Mouse (Mus musculus) lung, adult 2 months (tissue): ENCODE data around the gene Susd4. TPM values are rescaled to one million over a fixed set of nuclear protein-coding genes. Genes with fewer than 3 reads are reported as not detected.

ENCODE experiments used
- DNase-seq: peaks from one replicate; pipeline ENCODE4 v3.0.0; 2022
- H3K4me1 ChIP-seq: fragments of 200-500 bp; 2 replicates; pipeline ENCODE4 v1.6.1; 2011; ENCODE audit warnings: low read length; ENCODE audit not compliant: control insufficient read depth, insufficient read depth
- H3K4me3 ChIP-seq: fragments of 200-500 bp; replicated peaks from 2 replicates; pipeline ENCODE3; 2011; ENCODE audit warnings: low read depth, mild to moderate bottlenecking, control low read depth, low read length; ENCODE audit errors: extremely low read depth
- CTCF ChIP-seq: fragments of 200-500 bp; IDR thresholded peaks from 2 replicates; pipeline ENCODE4 v1.5.1; 2011; ENCODE audit warnings: mild to moderate bottlenecking, low read length, control low read depth; ENCODE audit not compliant: insufficient read depth
- POLR2A ChIP-seq: fragments of 200-500 bp; IDR thresholded peaks from 2 replicates; pipeline ENCODE4 v1.6.1; 2011; ENCODE audit warnings: low read depth, mild to moderate bottlenecking, control low read depth, low read length, borderline replicate concordance; ENCODE audit errors: extremely low read depth
- WGBS: fragments of 180-500 bp; shearing (Covaris S2); methylation state at CpG from one replicate; pipeline ENCODE4 v1.1.7; 2018; 5-methylcytosine and 5-hydroxymethylcytosine counted together
- polyA plus RNA-seq: library from polyadenylated mRNA; depleted of rRNA; stranded (reverse); fragments of >200 nt; gene quantifications from 2 replicates; pipeline ENCODE4 v1.2.3, GENCODE M21; 2012; rRNA removed

Gene Susd4
- polyA plus RNA-seq, 1 experiment = 12.8 TPM

DNA sequence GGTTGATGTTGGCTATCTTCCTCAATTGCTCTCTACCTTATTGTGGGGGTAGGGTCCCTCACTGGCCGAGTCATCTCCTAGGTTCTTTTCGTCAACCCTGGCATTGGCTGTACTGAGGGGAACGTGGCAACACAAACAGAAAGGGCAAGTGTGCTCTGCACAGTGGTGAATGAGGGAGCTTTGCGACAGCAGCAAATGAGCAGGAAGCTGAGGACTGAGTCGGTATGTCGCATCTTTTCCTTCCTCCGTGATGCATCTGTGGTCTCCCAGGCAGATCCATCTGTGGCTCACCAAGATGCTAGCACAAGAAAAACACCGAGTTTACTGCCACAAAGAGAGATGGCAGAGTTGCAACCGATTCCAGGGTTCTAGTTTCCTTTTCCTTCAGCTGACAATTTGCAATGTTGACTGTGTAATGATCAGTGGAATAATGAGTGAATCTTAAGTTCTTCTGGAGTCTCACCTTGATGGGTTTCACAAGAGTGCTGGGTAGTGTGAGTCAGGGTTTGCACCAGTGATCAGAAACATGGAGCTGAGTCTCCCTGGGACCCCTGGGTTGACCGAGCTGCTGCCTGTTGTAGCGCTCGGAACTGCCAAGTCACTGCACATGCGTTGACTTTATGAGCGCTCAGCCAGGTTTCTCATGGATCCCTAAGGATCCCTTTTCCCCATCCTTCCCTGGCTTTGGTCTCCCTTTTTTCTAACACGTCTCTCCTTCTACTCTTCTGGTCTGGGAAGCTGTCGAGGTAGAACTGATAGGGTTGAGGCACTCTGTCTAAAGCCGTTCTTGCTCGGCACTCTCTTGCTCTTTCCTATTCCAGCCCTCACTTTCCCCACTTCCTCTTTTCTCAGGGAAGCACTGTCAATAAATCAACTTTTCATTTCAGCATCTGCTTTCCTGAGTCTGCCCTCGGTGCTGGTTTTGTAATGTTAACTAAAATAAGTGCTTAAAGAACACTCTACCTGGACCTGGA, 164.5 kb downstream of the Susd4 start:
- Histone ChIP-seq H3K4me1 (no peaks in the 10 kb centered on the region), H3K4me3 (no peak overlapping the region)
- no peak for DNase-seq
- no peak for TF ChIP-seq CTCF
- no peak for TF ChIP-seq POLR2A
- WGBS = 52% methylated on average over 19 of the region's 19 CpGs

DNA sequence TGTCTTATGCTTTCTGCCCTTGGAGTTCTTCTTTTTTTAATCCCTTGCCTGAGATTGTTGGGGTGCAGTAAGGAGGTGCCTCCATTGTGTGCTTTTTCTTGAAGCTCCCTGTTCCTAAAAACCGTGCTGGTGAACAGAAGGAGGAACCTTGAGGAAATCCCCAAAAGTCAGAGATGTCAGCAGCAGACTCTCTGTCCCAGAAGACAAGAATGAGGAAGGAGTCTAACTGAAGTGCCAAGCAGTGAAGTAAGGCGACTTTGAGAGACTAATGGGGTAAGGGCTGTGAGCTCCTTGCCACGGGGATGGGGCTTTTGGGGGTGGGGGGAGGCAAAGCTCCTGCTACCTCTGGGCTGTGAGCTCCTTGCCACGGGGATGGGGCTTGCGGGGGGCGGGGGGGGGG, 171.8 kb downstream of the Susd4 start:
- 32% methylated on average over 6 of the region's 6 CpGs for WGBS
- TF ChIP-seq POLR2A (no peak), CTCF (no peak)
- no peak for DNase-seq
- Histone ChIP-seq H3K4me1 (no peaks in the 10 kb centered on the region), H3K4me3 (no peak overlapping the region)

DNA sequence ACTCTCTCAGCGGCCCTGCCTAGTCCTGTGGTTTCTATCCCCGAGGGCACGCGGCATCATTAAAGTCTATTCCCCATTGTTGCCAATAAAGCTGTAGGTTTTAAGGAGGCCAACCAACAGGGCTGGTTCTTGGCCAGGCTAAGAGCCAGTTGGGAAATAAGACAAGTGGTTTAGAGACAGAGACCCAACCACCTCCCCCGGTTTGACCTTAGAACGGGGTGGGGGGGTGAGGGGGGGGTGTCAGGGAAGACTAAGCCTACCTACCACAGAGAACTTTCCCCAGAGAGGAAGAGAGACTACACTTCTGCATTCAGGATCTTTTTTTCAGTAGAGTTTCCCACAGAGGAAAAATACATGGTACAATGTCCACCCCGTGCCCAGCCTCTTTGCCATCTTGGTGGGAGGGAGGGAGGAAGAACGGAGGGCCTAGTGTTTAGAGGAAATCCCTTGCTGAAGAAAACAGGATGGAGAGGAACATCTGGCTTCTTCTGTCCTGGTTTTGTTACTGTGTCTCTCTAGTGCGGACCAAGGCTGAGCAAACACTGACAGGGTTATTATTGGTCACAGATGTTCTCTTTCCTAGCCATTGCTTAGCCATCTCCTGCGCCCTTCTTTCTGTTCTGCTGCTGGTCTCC, 173.9 kb downstream of the Susd4 start:
- WGBS = 62% methylated on average over 10 of the region's 10 CpGs
- no peaks in the 10 kb centered on the region for H3K4me1 ChIP-seq
- no peak for DNase-seq
- TF ChIP-seq CTCF (no peak), POLR2A (no peak)
- H3K4me3 ChIP-seq = no peak overlapping the region

DNA sequence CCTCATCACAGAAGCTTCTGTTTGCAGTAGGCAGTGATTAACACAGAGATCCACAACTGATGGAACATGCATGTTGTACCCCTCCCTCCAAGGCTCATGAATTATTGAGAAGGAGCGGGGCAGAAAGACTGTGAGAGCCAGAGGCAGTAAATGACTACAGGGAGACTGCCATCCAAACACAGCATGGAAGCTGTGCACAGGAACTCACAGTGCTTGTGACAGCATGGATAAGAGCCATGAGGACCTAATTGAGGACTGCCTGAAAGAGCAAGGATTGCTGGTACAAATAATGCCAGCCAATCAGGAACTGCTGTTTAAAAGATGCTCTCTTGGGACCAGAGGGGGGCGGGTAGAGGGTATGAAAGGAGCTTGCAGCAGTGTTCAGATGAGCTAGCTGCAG, 178.3 kb downstream of the Susd4 start:
- WGBS = 91% methylated on average over 2 of the region's 2 CpGs
- DNase-seq = no peak
- Histone ChIP-seq H3K4me3 (no peak overlapping the region), H3K4me1 (no peaks in the 10 kb centered on the region)
- no peak for TF ChIP-seq CTCF
- TF ChIP-seq POLR2A = no peak

DNA sequence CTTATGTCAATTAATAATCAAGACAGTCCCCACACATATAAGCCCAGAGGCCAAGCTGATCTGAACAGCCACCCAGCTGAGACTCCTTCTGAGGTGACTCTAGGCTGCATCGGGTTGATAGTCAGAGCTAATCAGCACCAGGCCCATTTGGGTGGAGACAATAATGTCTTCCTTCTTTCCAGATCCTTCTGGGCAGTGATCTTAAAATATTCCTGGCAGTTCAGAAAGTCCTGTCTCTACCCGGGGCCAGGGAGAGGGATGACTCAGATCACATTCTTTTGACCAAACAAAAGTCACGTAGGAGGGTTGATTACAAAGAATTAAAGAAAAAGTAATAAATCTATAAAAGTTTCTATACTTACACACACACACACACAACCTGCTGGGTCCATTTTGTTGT, 180.3 kb downstream of the Susd4 start:
- H3K4me3 ChIP-seq = no peak overlapping the region
- no peaks in the 10 kb centered on the region for H3K4me1 ChIP-seq
- 72% methylated on average over 3 of the region's 3 CpGs for WGBS
- DNase-seq = no peak
- no peak for TF ChIP-seq POLR2A
- no peak for TF ChIP-seq CTCF

DNA sequence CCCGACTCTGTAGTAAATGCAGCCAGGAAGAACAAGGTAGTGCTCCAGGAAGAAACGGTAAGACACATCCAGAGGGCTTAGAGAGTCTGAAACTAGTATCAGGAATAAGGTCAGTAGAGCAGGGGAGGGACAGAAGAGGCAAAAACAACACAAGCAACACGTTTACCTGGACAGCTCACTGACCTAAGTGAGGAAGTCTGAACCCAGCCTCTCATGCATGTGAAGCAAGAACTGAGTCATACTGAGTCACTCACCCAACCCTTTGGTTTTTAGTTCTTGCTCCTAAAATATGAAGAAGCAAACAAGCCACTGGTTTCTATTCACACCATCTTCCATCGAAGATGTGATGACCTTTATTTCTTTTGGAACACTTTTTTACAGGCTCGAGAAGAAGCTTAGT, 181.0 kb downstream of the Susd4 start:
- Histone ChIP-seq H3K4me3 (no peak overlapping the region), H3K4me1 (no peaks in the 10 kb centered on the region)
- TF ChIP-seq POLR2A (no peak), CTCF (no peak)
- DNase-seq = no peak
- 61% methylated on average over 5 of the region's 5 CpGs for WGBS

DNA sequence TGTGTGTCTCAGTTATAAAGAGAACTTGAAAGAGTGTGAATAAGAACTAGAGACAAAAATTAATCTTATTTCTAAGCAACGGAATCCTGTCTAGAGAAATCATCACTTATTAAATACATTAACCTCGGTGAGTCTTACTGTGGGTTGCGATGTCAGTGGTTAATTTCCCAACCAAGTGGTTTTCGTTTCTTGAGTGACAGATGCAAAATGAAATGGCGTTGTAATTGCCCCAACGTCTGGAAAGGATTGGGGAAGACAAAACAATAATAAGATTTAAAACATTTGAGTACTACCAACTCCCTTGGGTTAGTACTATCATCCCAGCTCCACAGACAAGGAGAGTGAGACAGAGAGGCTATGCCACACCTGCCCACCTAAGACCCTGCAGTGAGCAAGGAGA, 181.9 kb downstream of the Susd4 start:
- H3K4me3 ChIP-seq = no peak overlapping the region
- whole genome bisulfite sequencing = 80% methylated on average over 6 of the region's 6 CpGs
- no peaks in the 10 kb centered on the region for H3K4me1 ChIP-seq
- DNase-seq = no peak
- TF ChIP-seq CTCF (no peak), POLR2A (no peak)

Other genes starting within 250 kb of the Susd4 start
- gene Capn2, start 246.3 kb upstream of the Susd4 start, polyA plus RNA-seq = 69.0 and 71.5 TPM in 2 replicates
- gene Capn8, start 198.9 kb upstream of the Susd4 start, polyA plus RNA-seq = 0.26 TPM in 2 replicates
- gene Ccdc185, start 14.7 kb upstream of the Susd4 start, polyA plus RNA-seq = not detected in 2 replicates
- 6.1 and 7.4 TPM in 2 replicates for gene Tlr5, start 190.9 kb downstream of the Susd4 start, polyA plus RNA-seq